Mouse (Mus musculus): ENCODE measurements around the gene Ocln.

GRCm38 (mm10) chr13:100511860-100512364 is 40.6 kb downstream of the Ocln start:
- TF ChIP-seq CTCF (IDR thresholded peaks at IDR 0.05; ENCODE audit: borderline replicate concordance, insufficient read depth, low read length): no peak
- no peak for TF ChIP-seq POLR2A (IDR thresholded peaks at IDR 0.05; ENCODE audit: low read depth, low read length)
